Mouse (Mus musculus): ENCODE data around the gene Lrrn4.
A peak's percentile ranks its signal among the peaks of the same experiment; 100 is the strongest.

Lrrn4 gene

GRCm38 (mm10) chr2:132880844-132881645 lies at the start of gene Lrrn4:
Lrrn4 (minus strand) TSS chr2:132880891.
- DNase-seq (ENCODE audit: low spot score in 2 of 2) = no peak

- no peak for DNase-seq (ENCODE audit: low spot score in 2 of 2)
These were observed 48.3 kb upstream of the Lrrn4 start for GRCm38 (mm10) chr2:132928999-132929398.

DNA sequence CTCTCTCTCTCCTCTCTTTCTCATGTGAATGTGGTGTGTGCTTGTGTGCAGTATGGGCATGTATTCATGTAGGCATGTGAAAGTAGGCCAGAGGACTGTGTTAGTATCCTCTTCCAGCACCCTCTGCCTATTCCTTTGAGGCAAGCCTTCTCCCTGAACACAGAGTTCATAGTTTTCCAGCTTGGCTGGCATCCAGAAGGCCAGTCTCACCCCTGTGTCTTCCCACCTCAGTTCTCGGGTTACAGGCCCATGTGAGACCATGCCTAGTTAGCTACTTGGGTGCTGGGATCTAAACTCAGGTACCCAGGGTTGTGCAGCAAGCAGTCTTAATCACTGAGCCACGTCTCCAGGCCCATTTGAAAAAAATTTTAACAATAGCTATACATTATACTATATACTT lies 47.2 kb upstream of the Lrrn4 start:
- no peak for DNase-seq (ENCODE audit: low spot score in 2 of 2)

GRCm38 (mm10) chr2:132927298-132927697 lies 46.6 kb upstream of the Lrrn4 start:
- no peak for DNase-seq (ENCODE audit: low spot score in 2 of 2)

GRCm38 (mm10) chr2:132923290-132924085 lies 42.8 kb upstream of the Lrrn4 start:
- no peak for DNase-seq (ENCODE audit: low spot score in 2 of 2)

- DNase-seq (ENCODE audit: low spot score in 2 of 2) = no peak
These were observed 41.6 kb upstream of the Lrrn4 start for GRCm38 (mm10) chr2:132922076-132922873.

- DNase-seq (ENCODE audit: low spot score in 2 of 2) = no peak
These were observed 34.1 kb upstream of the Lrrn4 start for GRCm38 (mm10) chr2:132914785-132915184.

GRCm38 (mm10) chr2:132906763-132907162 lies 26.1 kb upstream of the Lrrn4 start:
- no peak for DNase-seq (ENCODE audit: low spot score in 2 of 2)

DNA sequence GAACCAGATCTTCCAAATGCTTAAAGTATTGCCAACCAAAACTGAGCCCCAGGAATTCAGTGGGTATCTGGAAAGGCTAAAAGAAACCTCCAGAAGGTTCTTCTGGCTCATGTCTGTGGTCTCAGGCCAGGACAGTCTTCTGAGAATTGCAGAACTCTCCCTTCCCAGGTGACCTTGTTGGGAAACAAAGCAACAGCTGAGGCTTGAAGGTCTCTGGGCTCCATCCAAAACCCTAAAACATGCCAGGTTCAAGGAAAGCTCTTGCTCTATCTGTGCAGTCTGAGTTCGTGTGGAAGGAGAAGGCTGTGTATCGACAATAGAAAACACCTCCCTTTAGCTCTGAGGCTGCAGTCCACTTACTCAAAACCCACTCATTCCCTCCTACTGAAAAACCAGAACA lies 24.3 kb upstream of the Lrrn4 start:
- DNase-seq (ENCODE audit: low spot score in 2 of 2) = no peak

GRCm38 (mm10) chr2:132903498-132903897 lies 22.8 kb upstream of the Lrrn4 start:
- DNase-seq (ENCODE audit: low spot score in 2 of 2) = peak in 1 of 2 experiments; percentile 27

DNA sequence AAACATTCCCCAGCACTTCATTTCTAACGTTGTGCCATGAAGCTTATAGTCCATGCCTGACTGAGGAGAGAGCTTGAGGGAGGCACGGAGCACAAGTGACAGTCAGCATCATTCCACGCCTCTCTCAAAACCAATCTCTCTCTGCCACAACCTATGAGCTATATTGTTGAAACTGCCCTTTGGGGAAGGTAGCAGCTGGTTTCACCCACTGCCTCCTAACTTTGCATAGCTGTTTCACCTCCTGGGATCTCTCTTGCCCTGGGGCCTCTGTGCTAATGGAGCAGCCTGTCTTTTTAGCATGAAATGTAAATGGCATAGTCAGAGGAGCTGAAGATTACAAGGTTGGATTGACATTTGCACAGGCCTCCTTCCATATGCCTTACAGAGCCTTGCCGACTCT lies 21.4 kb upstream of the Lrrn4 start:
- DNase-seq (ENCODE audit: low spot score in 2 of 2) = no peak

GRCm38 (mm10) chr2:132901636-132902035 lies 20.9 kb upstream of the Lrrn4 start:
- no peak for DNase-seq (ENCODE audit: low spot score in 2 of 2)

- no peak for DNase-seq (ENCODE audit: low spot score in 2 of 2)
These were observed 19.9 kb upstream of the Lrrn4 start for GRCm38 (mm10) chr2:132900596-132900995.

GRCm38 (mm10) chr2:132898211-132898610 lies 17.5 kb upstream of the Lrrn4 start:
- no peak for DNase-seq (ENCODE audit: low spot score in 2 of 2)

GRCm38 (mm10) chr2:132893826-132894225 lies 13.1 kb upstream of the Lrrn4 start:
- DNase-seq (ENCODE audit: low spot score in 2 of 2) = no peak

DNA sequence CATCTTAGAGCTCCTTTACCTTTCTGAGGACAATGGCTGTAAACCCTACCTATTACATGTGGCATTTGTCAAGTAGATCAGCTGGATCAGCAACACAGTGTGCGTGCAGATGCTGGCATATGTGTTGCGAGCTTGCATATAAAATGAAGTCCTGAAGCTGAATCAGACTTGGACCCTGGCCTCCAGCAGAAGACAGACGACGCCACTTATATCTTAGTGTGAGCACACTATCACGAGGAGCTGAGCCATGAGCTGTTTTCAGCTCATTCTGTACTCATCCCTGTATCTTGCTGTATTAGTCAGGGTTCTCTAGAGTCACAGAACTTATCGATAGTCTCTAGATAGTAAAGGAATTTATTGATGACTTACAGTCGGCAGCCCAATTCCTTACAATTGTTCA lies 4.6 kb upstream of the Lrrn4 start:
- no peak for DNase-seq (ENCODE audit: low spot score in 2 of 2)

- no peak for DNase-seq (ENCODE audit: low spot score in 2 of 2)
These were observed 3.7 kb upstream of the Lrrn4 start for GRCm38 (mm10) chr2:132884303-132884967.

GRCm38 (mm10) chr2:132879261-132880044 lies 1.2 kb downstream of the Lrrn4 start:
- peak in 1 of 2 experiments; percentile 20 for DNase-seq (ENCODE audit: low spot score in 2 of 2)

DNA sequence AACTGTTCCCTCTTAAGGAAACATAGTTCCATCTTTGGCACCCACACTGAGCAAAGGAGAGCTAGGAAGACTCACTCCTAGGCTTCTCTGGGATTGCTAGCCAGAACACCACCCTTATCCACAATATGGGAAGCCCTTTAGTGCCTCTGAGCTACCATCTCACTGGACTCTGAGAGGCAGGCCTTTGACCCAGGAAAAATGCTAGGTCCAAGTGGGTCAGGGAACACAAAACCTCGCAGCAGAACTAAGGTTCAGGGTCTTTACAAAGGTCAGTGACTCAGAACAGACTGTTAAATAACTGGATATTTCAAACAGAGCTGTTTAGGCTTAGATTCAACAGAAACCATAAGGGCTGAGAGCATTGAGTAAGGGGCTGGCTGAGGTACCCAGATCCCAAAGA lies 3.7 kb downstream of the Lrrn4 start:
- no peak for DNase-seq (ENCODE audit: low spot score in 2 of 2)

- no peak for DNase-seq (ENCODE audit: low spot score in 2 of 2)
These were observed 6.9 kb downstream of the Lrrn4 start for GRCm38 (mm10) chr2:132873657-132874326.

Data from frontal cortex, postnatal 14 days (tissue).